Mouse (Mus musculus): ENCODE data around the gene Rmi1.

- TF ChIP-seq CTCF (IDR thresholded peaks at IDR 0.05; ENCODE audit: extremely low read depth, insufficient read depth, insufficient read length, insufficient replicate concordance) (no peak), POLR2A (IDR thresholded peaks at IDR 0.05; ENCODE audit: low read depth, low read length) (no peak)
Measured at GRCm38 (mm10) chr13:58450459-58451182, 48.6 kb downstream of the Rmi1 start.

Data from spleen, adult 2 months (tissue).